Mouse (Mus musculus) right cerebral cortex, adult 2 months (tissue): ENCODE measurements around the gene Clmn.
A peak's percentile ranks its signal among the peaks of the same experiment; 100 is the strongest.
"Not testable (repeated sequence)": the region's sequence is repeated elsewhere in the genome, so short reads cannot be mapped to it uniquely, and the experiment has no call there.

Experiments used
- DNase-seq, 2 experiments: peaks; one replicate each; pipeline ENCODE4 v3.0.0; 2021 to 2022; ENCODE audit warnings: low spot score in 2 of 2

The Clmn gene

GRCm38 (mm10) chr12:104838987-104839386 lies 25.9 kb downstream of the Clmn start:
- DNase-seq = peak in 1 of 2 experiments; percentile 56

GRCm38 (mm10) chr12:104838462-104838861 lies 26.4 kb downstream of the Clmn start:
- DNase-seq = peak in 1 of 2 experiments; percentile 37

- no peak for DNase-seq
Measured at GRCm38 (mm10) chr12:104837957-104838401, 26.9 kb downstream of the Clmn start.

GRCm38 (mm10) chr12:104837111-104837837 lies 27.6 kb downstream of the Clmn start:
- peak; percentile 77 for DNase-seq

GRCm38 (mm10) chr12:104836230-104836629 lies 28.6 kb downstream of the Clmn start:
- DNase-seq = no peak

GRCm38 (mm10) chr12:104835369-104836094 lies 29.3 kb downstream of the Clmn start:
- peak in 1 of 2 experiments; percentile 38 for DNase-seq

- DNase-seq = no peak
Measured at GRCm38 (mm10) chr12:104834772-104835171, 30.1 kb downstream of the Clmn start.

GRCm38 (mm10) chr12:104830666-104831435 lies 34.0 kb downstream of the Clmn start:
- DNase-seq = no peak

- DNase-seq = no peak
Measured at GRCm38 (mm10) chr12:104830283-104830639, 34.6 kb downstream of the Clmn start.

- DNase-seq = no peak
Measured at GRCm38 (mm10) chr12:104829596-104830282, 35.1 kb downstream of the Clmn start.

GRCm38 (mm10) chr12:104828986-104829385 lies 35.9 kb downstream of the Clmn start:
- not testable (repeated sequence) for DNase-seq

GRCm38 (mm10) chr12:104827721-104828120 lies 37.2 kb downstream of the Clmn start:
- no peak for DNase-seq

GRCm38 (mm10) chr12:104824907-104825267 lies 40.0 kb downstream of the Clmn start:
- no peak for DNase-seq

- DNase-seq = peak; percentile 33 to 39
Measured at GRCm38 (mm10) chr12:104824244-104824906, 40.5 kb downstream of the Clmn start.

- no peak for DNase-seq
Measured at GRCm38 (mm10) chr12:104823722-104824121, 41.2 kb downstream of the Clmn start.

GRCm38 (mm10) chr12:104822838-104823599 lies 41.9 kb downstream of the Clmn start:
- no peak for DNase-seq

GRCm38 (mm10) chr12:104822151-104822550 lies 42.7 kb downstream of the Clmn start:
- no peak for DNase-seq

GRCm38 (mm10) chr12:104820061-104820460 lies 44.8 kb downstream of the Clmn start:
- DNase-seq = no peak

- DNase-seq = no peak
Measured at GRCm38 (mm10) chr12:104819050-104819449, 45.8 kb downstream of the Clmn start.

GRCm38 (mm10) chr12:104818057-104818456 lies 46.8 kb downstream of the Clmn start:
- no peak for DNase-seq
